Mouse (Mus musculus): ENCODE results near the gene Dnajb4. TPM values are rescaled to one million over a fixed set of nuclear protein-coding genes. Genes with fewer than 3 reads are reported as not detected.
"Not testable (repeated sequence)": the region's sequence is repeated elsewhere in the genome, so short reads cannot be mapped to it uniquely, and the experiment has no call there.

Gene Dnajb4
- polyA plus RNA-seq, 1 experiment from 2014 or later: 20.7 TPM

DNA sequence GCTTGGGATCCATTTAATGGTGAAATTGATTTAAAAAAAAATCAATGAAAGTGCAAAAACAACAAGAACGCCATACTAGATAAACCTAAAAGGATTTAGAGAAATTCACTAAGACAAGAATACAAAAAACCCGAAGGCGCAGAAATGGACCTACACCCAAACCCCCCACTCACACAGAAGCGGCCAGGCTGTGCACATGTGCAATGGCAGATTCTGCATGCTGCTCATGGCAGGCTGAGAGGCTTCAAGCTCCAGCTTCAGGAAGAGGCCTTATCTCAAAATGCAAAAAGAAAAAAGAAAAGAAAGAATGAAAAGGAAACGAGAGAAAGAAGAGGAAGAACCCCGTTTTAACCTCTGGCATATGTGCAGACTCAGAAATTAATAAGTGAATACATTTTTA is 6.7 kb downstream of the Dnajb4 start:
- H3K4me1 ChIP-seq: 0 out of 2 replicates have a peak, but pooled peaks cover under 1% of the 10 kb centered on the region
- H3K4me3 ChIP-seq: no peak overlapping the region
- WGBS: 90% methylated on average over 6 of the region's 6 CpGs
- H3K27ac ChIP-seq: no peak overlapping the region
- no peaks in the 10 kb centered on the region for H3K27me3 ChIP-seq (ENCODE audit: low read depth, poor library complexity, severe bottlenecking)
- no peaks in the 10 kb centered on the region for H3K9me3 ChIP-seq (replicated peaks)
- DNase-seq (ENCODE audit: low spot score): no peak
- peaks cover 11% of the 10 kb centered on the region for H3K36me3 ChIP-seq

- H3K27me3 ChIP-seq (ENCODE audit: low read depth, poor library complexity, severe bottlenecking): no peaks in the 10 kb centered on the region
- H3K4me1 ChIP-seq: no peaks in the 10 kb centered on the region
- DNase-seq (ENCODE audit: low spot score): no peak
- no peak overlapping the region for H3K4me3 ChIP-seq
- H3K36me3 ChIP-seq: peaks cover 8% of the 10 kb centered on the region
- no peaks in the 10 kb centered on the region for H3K9me3 ChIP-seq (replicated peaks)
- no peak overlapping the region for H3K27ac ChIP-seq
Measured at GRCm38 (mm10) chr3:152202942-152203341, 7.2 kb downstream of the Dnajb4 start.

DNA sequence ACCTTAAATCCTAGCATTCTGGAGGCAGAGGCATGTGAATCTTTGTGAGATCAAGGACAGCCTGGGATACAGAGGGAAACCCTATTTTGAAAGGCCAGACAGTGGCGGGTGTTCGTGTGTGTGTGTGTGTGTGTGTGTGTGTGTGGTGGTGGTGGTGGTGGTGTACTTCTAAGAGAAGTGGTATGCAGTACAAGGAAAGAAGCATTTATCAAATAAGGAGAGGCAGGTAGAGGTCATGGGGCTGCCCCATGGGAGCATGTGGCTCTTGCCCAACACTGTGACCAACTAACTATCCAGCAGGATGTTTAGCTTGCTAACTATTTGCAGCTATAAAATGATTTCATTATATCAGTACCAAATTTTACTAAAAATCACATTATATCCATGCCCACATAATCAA is 8.5 kb downstream of the Dnajb4 start:
- Histone ChIP-seq H3K4me1 (no peaks in the 10 kb centered on the region), H3K36me3 (no peaks in the 10 kb centered on the region), H3K4me3 (no peak overlapping the region), H3K27me3 (ENCODE audit: low read depth, poor library complexity, severe bottlenecking) (no peaks in the 10 kb centered on the region), H3K9me3 (replicated peaks) (no peaks in the 10 kb centered on the region), H3K27ac (no peak overlapping the region)
- WGBS: 72% methylated on average over 2 of the region's 2 CpGs
- DNase-seq (ENCODE audit: low spot score): no peak

GRCm38 (mm10) chr3:152201181-152201580 is 8.9 kb downstream of the Dnajb4 start:
- no peaks in the 10 kb centered on the region for H3K4me1 ChIP-seq
- H3K9me3 ChIP-seq (replicated peaks): no peaks in the 10 kb centered on the region
- 90% methylated on average over 3 of the region's 3 CpGs for WGBS
- no peak for DNase-seq (ENCODE audit: low spot score)
- no peaks in the 10 kb centered on the region for H3K36me3 ChIP-seq
- H3K27me3 ChIP-seq (ENCODE audit: low read depth, poor library complexity, severe bottlenecking): no peaks in the 10 kb centered on the region
- H3K4me3 ChIP-seq: no peak overlapping the region
- no peak overlapping the region for H3K27ac ChIP-seq

- 63% methylated on average over 3 of the region's 3 CpGs for whole genome bisulfite sequencing
- H3K4me1 ChIP-seq: peaks cover 3% of the 10 kb centered on the region
- H3K9me3 ChIP-seq (replicated peaks): no peaks in the 10 kb centered on the region
- H3K4me3 ChIP-seq: no peak overlapping the region
- no peak for DNase-seq (ENCODE audit: low spot score)
- no peaks in the 10 kb centered on the region for H3K27me3 ChIP-seq (ENCODE audit: low read depth, poor library complexity, severe bottlenecking)
- no peak overlapping the region for H3K27ac ChIP-seq
- no peaks in the 10 kb centered on the region for H3K36me3 ChIP-seq
Measured at GRCm38 (mm10) chr3:152199125-152199524, 11.0 kb downstream of the Dnajb4 start.

DNA sequence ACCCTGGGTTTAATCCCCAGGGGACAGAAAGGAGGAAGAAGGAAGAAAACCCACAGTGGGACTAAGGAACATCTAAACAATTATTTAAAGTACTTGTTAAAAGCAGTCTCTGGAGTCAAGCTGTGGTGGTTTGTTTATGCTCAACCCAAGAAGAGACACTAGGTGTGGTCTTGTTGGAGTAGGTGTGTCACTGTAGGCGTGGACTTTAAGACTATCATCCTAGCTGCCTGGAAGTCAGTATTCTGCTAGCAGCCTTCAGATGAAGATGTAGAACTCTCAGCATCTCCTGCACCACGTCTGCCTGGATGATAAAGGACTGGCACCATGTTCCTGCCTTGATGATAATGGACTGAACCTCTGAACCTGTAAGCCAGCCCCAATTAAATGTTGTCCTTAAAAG is 12.9 kb downstream of the Dnajb4 start:
- not testable (repeated sequence) for DNase-seq (ENCODE audit: low spot score); H3K27me3 ChIP-seq (ENCODE audit: low read depth, poor library complexity, severe bottlenecking); H3K27ac ChIP-seq; H3K9me3 ChIP-seq (replicated peaks); H3K4me1 ChIP-seq; H3K36me3 ChIP-seq; H3K4me3 ChIP-seq
- WGBS: 27% methylated on average over 2 of the region's 2 CpGs

DNA sequence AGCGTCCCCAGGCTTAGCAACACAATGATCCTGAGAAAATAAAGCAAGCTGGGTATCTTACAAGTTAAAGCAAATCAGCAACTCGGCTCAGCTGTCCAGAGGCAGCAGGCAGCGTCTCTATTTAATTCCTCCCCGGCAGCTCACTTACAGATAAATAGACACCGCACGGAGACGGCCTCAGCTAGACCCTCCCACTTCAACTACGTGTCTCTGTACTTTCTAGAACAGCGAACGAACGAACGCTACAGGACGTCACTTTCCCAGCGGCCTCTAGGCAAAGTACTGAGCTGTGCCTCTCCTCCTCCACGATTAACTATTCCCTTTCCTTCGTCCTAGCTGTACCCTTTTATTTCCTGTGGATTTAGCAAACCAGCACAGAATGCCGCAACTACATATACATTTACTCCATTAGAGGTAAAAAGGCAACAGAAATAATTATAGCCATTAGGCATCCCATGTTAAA is 16.4 kb downstream of the Dnajb4 start:
- Histone ChIP-seq H3K36me3 (no peaks in the 10 kb centered on the region), H3K27ac (peak overlapping the region; percentile 81), H3K4me3 (peak overlapping the region; percentile 60), H3K9me3 (replicated peaks) (no peaks in the 10 kb centered on the region), H3K4me1 (peaks cover 20% of the 10 kb centered on the region), H3K27me3 (ENCODE audit: low read depth, poor library complexity, severe bottlenecking) (no peaks in the 10 kb centered on the region)
- 1% methylated on average over 17 of the region's 17 CpGs for WGBS
- DNase-seq (ENCODE audit: low spot score): peak; percentile 70

- Histone ChIP-seq H3K27me3 (ENCODE audit: low read depth, poor library complexity, severe bottlenecking) (no peaks in the 10 kb centered on the region), H3K4me3 (peak overlapping the region; percentile 60), H3K4me1 (peaks cover 20% of the 10 kb centered on the region), H3K27ac (peak overlapping the region; percentile 81), H3K36me3 (no peaks in the 10 kb centered on the region), H3K9me3 (replicated peaks) (no peaks in the 10 kb centered on the region)
- no peak for DNase-seq (ENCODE audit: low spot score)
- WGBS: 22% methylated on average over 7 of the region's 7 CpGs
Measured at GRCm38 (mm10) chr3:152193177-152193576, 16.9 kb downstream of the Dnajb4 start.

- Histone ChIP-seq H3K9me3 (replicated peaks) (no peaks in the 10 kb centered on the region), H3K27me3 (ENCODE audit: low read depth, poor library complexity, severe bottlenecking) (no peaks in the 10 kb centered on the region), H3K4me3 (peak overlapping the region; percentile 60), H3K36me3 (no peaks in the 10 kb centered on the region), H3K4me1 (peaks cover 20% of the 10 kb centered on the region), H3K27ac (peak overlapping the region; percentile 81)
- no peak for DNase-seq (ENCODE audit: low spot score)
- WGBS: 48% methylated on average over 10 of the region's 11 CpGs
Measured at GRCm38 (mm10) chr3:152192238-152192931, 17.7 kb downstream of the Dnajb4 start.

DNA sequence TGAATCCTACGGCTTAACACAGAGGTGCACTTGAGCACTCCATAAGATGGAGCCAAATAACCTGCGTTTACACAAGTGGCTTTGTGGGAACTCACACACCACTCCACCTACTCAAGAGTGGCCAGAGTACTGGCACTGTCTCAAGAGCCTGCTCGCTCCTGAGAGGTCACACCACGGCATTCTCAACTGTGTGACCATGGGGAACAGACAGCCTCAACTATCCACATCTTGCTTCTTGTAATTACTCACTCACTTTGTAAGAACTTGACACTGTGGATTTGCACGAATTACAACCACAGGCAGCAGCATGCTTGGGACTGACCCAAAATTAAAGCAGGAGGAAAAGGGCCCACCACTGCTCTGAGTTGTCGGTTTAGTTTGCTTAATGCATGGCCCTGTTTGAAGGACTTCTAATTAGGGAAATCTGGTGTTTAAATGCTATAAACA is 18.3 kb downstream of the Dnajb4 start:
- Histone ChIP-seq H3K36me3 (no peaks in the 10 kb centered on the region), H3K4me1 (peaks cover 20% of the 10 kb centered on the region), H3K27me3 (ENCODE audit: low read depth, poor library complexity, severe bottlenecking) (no peaks in the 10 kb centered on the region), H3K27ac (peak overlapping the region; percentile 81), H3K4me3 (peak overlapping the region; percentile 60), H3K9me3 (replicated peaks) (no peaks in the 10 kb centered on the region)
- DNase-seq (ENCODE audit: low spot score): peak; percentile 49
- 23% methylated on average over 6 of the region's 6 CpGs for WGBS

GRCm38 (mm10) chr3:152190679-152191477 is 19.2 kb downstream of the Dnajb4 start:
- Histone ChIP-seq H3K27me3 (ENCODE audit: low read depth, poor library complexity, severe bottlenecking) (no peaks in the 10 kb centered on the region), H3K27ac (peak overlapping the region; percentile 46; the same call in 1 of the 2 replicates), H3K4me3 (peak overlapping the region; percentile 22; the same call in 1 of the 2 replicates), H3K9me3 (replicated peaks) (no peaks in the 10 kb centered on the region), H3K4me1 (peaks cover 20% of the 10 kb centered on the region), H3K36me3 (peaks cover 5% of the 10 kb centered on the region)
- no peak for DNase-seq (ENCODE audit: low spot score)
- WGBS: 87% methylated on average over 9 of the region's 9 CpGs

DNA sequence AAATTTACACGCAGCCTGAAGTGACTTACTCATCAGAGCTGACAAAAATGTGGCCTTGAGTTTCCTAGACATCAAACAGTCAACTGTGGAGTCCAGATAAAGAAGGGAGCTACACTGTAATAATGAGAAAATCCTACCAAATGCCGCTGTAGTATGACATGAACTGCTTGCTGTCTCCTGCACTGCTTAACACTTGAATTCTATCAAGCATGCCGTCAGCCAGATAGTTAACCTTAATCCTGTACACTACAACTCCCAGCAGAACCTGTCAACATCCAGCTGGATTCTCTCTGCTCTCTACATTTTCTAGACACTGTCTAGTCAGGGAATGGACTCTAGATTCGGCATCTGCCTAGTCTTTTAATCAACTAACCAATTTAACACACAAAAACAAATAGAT is 20.8 kb downstream of the Dnajb4 start:
- H3K4me1 ChIP-seq: peaks cover 19% of the 10 kb centered on the region
- no peaks in the 10 kb centered on the region for H3K27me3 ChIP-seq (ENCODE audit: low read depth, poor library complexity, severe bottlenecking)
- H3K4me3 ChIP-seq: no peak overlapping the region
- no peak overlapping the region for H3K27ac ChIP-seq
- H3K9me3 ChIP-seq (replicated peaks): no peaks in the 10 kb centered on the region
- peaks cover 20% of the 10 kb centered on the region for H3K36me3 ChIP-seq
- WGBS: 80% methylated on average over 4 of the region's 4 CpGs
- DNase-seq (ENCODE audit: low spot score): no peak

- 91% methylated on average over 6 of the region's 6 CpGs for WGBS
- no peaks in the 10 kb centered on the region for H3K9me3 ChIP-seq (replicated peaks)
- H3K27ac ChIP-seq: no peak overlapping the region
- peaks cover 31% of the 10 kb centered on the region for H3K36me3 ChIP-seq
- H3K27me3 ChIP-seq (ENCODE audit: low read depth, poor library complexity, severe bottlenecking): no peaks in the 10 kb centered on the region
- H3K4me1 ChIP-seq: peaks cover 2% of the 10 kb centered on the region
- no peak overlapping the region for H3K4me3 ChIP-seq
- DNase-seq (ENCODE audit: low spot score): no peak
Measured at GRCm38 (mm10) chr3:152186106-152186505, 24.0 kb downstream of the Dnajb4 start.
